Mouse (Mus musculus) myocyte (in vitro differentiated cells): Measurements from ENCODE around the gene Ptpn22. TPM values are rescaled to one million over a fixed set of nuclear protein-coding genes. Genes with fewer than 3 reads are reported as not detected.
A peak's percentile ranks its signal among the peaks of the same experiment; 100 is the strongest.

Experiments used
- H3K27me3 ChIP-seq: one replicate; pipeline ENCODE4 v1.6.1; 2011; ENCODE audit not compliant: control insufficient read depth, insufficient read depth, insufficient read length
- H3K36me3 ChIP-seq: one replicate; pipeline ENCODE4 v1.6.1; 2011; ENCODE audit not compliant: control insufficient read depth, insufficient read depth
- H3K4me2 ChIP-seq: one replicate; pipeline ENCODE4 v1.6.1; 2011; ENCODE audit warnings: low read depth, control low read depth
- H3K4me3 ChIP-seq: one replicate; pipeline ENCODE4 v1.5.1; 2011; ENCODE audit warnings: mild to moderate bottlenecking, control low read depth, moderate library complexity
- H3K79me2 ChIP-seq: one replicate; pipeline ENCODE4 v1.6.1; 2011; ENCODE audit not compliant: control insufficient read depth, insufficient read depth
- H3ac ChIP-seq: one replicate; pipeline ENCODE4 v1.6.1; 2011; ENCODE audit not compliant: control insufficient read depth, insufficient read length
- CEBPB ChIP-seq: IDR thresholded peaks from 2 replicates; pipeline ENCODE4 v1.6.1; 2011; ENCODE audit warnings: mild to moderate bottlenecking, moderate library complexity; ENCODE audit not compliant: poor library complexity, insufficient read depth, severe bottlenecking
- E2F4 ChIP-seq: IDR thresholded peaks from one replicate; pipeline ENCODE4 v1.6.1; 2011; ENCODE audit warnings: mild to moderate bottlenecking, control low read depth, moderate library complexity; ENCODE audit not compliant: insufficient read depth
- MAX ChIP-seq: IDR thresholded peaks from one replicate; pipeline ENCODE4 v1.6.1; 2011; ENCODE audit warnings: low read depth, mild to moderate bottlenecking, control low read depth
- MYOD1 ChIP-seq, 3 experiments: IDR thresholded peaks; one replicate each; pipeline ENCODE4 v1.6.1; 2011; ENCODE audit warnings: control low read depth in 2 of 3, low read depth in 2 of 3, mild to moderate bottlenecking in 2 of 3, moderate library complexity in 1 of 3; ENCODE audit not compliant: insufficient read length in 2 of 3, control insufficient read depth in 1 of 3
- MYOG ChIP-seq, 3 experiments: IDR thresholded peaks; one replicate each; pipeline ENCODE4 v1.6.1; 2011; ENCODE audit warnings: control low read depth in 2 of 3, low read depth in 2 of 3, mild to moderate bottlenecking in 2 of 3; ENCODE audit not compliant: insufficient read length in 2 of 3, control insufficient read depth in 1 of 3, insufficient read depth in 1 of 3
- POLR2A ChIP-seq: IDR thresholded peaks from one replicate; pipeline ENCODE4 v1.6.1; 2011; ENCODE audit warnings: low read depth, mild to moderate bottlenecking, control low read depth, moderate library complexity; ENCODE audit not compliant: insufficient read length
- POLR2AphosphoS2 ChIP-seq: IDR thresholded peaks from one replicate; pipeline ENCODE4 v1.6.1; 2011; ENCODE audit warnings: low read depth, control low read depth; ENCODE audit not compliant: insufficient read length
- REST ChIP-seq: IDR thresholded peaks from one replicate; pipeline ENCODE4 v1.6.1; 2011; ENCODE audit warnings: mild to moderate bottlenecking, control low read depth, moderate library complexity; ENCODE audit not compliant: insufficient read depth, insufficient read length
- SRF ChIP-seq: IDR thresholded peaks from one replicate; pipeline ENCODE4 v1.6.1; 2011; ENCODE audit warnings: low read depth; ENCODE audit not compliant: control insufficient read depth, insufficient read length
- TCF12 ChIP-seq: IDR thresholded peaks from one replicate; pipeline ENCODE4 v1.6.1; 2011; ENCODE audit warnings: mild to moderate bottlenecking, control low read depth; ENCODE audit not compliant: poor library complexity, insufficient read depth, severe bottlenecking
- TCF3 ChIP-seq: IDR thresholded peaks from one replicate; pipeline ENCODE4 v1.6.1; 2011; ENCODE audit warnings: low read depth, control low read depth; ENCODE audit not compliant: insufficient read length
- USF1 ChIP-seq: IDR thresholded peaks from one replicate; pipeline ENCODE4 v1.6.1; 2011; ENCODE audit warnings: low read depth, mild to moderate bottlenecking, control low read depth, moderate library complexity
- polyA plus RNA-seq: library from polyadenylated mRNA; unstranded; fragments of >200 nt; fragmentation: generic; extraction: Trizol; gene quantifications from one replicate; pipeline ENCODE4 v1.2.1, GENCODE M21; 2012; ENCODE audit warnings: missing spikeins

The Ptpn22 gene
- polyA plus RNA-seq, 1 experiment, result 5.3 TPM

DNA sequence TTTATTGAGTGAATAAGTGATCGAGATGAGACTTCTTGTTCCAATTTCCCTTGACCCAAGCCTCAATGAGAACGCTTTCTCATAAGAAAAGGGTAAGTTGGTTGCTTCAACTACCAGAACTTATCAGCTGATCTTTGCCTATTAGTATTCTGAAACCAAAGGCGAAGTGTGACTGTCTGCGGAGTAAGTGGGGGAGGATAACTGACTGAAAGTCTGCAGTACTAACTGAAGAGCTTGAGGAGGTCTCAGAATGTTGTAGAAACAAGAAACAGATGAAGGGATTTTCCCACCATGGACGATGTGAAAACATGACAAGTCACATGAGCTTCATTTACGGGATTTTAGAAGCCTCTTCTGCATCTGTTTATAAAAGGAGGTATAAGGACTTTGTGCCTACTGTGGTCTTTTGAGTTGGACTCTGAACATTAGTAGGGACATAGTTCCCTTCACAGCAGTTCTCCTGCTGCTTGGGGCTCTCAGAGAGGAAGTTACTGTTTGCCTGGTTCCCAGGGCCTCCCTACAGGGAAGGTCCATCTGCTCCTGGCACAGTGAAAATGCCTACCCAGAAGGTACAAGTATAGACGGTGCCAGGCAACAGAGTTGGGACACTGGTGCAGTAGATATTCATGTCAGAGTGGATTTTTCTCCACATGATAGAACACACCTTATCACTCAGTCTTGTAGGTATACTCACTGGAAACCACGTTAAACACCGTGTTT is 8.8 kb upstream of the Ptpn22 start:
- Histone ChIP-seq H3K27me3 (no peaks in the 10 kb centered on the region), H3K79me2 (no peaks in the 10 kb centered on the region)

GRCm38 (mm10) chr3:103851481-103851880 is 8.1 kb upstream of the Ptpn22 start:
- Histone ChIP-seq H3K4me3 (no peak overlapping the region), H3K79me2 (no peaks in the 10 kb centered on the region), H3ac (no peak overlapping the region), H3K27me3 (no peaks in the 10 kb centered on the region), H3K36me3 (no peaks in the 10 kb centered on the region), H3K4me2 (no peak overlapping the region)
- TF ChIP-seq POLR2A (no peak), CEBPB (no peak), TCF3 (no peak), MAX (no peak), USF1 (no peak), POLR2AphosphoS2 (no peak), MYOD1 (IDR thresholded peaks at IDR 0.05; ENCODE audit: control insufficient read depth in 1 of 3, insufficient read length in 2 of 3, low read depth in 2 of 3) (no peak), REST (no peak), MYOG (IDR thresholded peaks at IDR 0.05; ENCODE audit: control insufficient read depth in 1 of 3, insufficient read depth in 1 of 3, insufficient read length in 2 of 3, low read depth in 2 of 3) (no peak), E2F4 (no peak)

More for the DNA sequence above, 8.8 kb upstream of the Ptpn22 start:
- Histone ChIP-seq H3ac (no peak overlapping the region), H3K4me3 (no peak overlapping the region), H3K4me2 (no peak overlapping the region), H3K36me3 (no peaks in the 10 kb centered on the region)
- TF ChIP-seq POLR2AphosphoS2 (no peak), CEBPB (no peak), SRF (no peak), TCF3 (no peak), MAX (no peak), MYOG (IDR thresholded peaks at IDR 0.05; ENCODE audit: control insufficient read depth in 1 of 3, insufficient read depth in 1 of 3, insufficient read length in 2 of 3, low read depth in 2 of 3) (no peak), TCF12 (no peak), USF1 (no peak), POLR2A (no peak), E2F4 (no peak), MYOD1 (IDR thresholded peaks at IDR 0.05; ENCODE audit: control insufficient read depth in 1 of 3, insufficient read length in 2 of 3, low read depth in 2 of 3) (no peak), REST (no peak)

DNA sequence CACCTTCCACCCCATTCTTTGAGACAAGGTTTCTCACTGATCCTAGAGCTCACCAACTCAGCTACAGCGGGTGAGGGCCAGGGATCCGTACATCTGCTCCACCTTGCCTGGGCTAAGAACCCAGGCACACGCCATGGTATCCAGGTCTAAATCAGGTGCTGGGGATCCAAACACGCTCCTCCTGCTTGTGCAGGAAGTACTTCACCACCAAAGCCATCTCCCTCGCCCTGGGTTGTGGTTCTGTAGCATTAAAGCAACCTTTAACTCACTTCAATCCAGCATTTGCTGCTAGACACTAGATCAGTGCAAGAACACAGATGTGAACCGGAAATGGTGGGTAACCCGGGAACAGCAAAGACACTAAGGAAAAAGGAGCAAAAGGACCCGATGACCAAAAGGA is 7.7 kb upstream of the Ptpn22 start:
- H3ac ChIP-seq, result no peak overlapping the region

GRCm38 (mm10) chr3:103852565-103853299 is 6.9 kb upstream of the Ptpn22 start:
- no peak for TF ChIP-seq E2F4
- TF ChIP-seq TCF3, result no peak
- TF ChIP-seq SRF, result no peak
- TF ChIP-seq REST, result no peak
- no peak for TF ChIP-seq POLR2AphosphoS2
- no peak for TF ChIP-seq MAX
- TF ChIP-seq TCF12, result no peak
- TF ChIP-seq POLR2A, result no peak
- no peak for TF ChIP-seq MYOD1 (IDR thresholded peaks at IDR 0.05; ENCODE audit: control insufficient read depth in 1 of 3, insufficient read length in 2 of 3, low read depth in 2 of 3)
- TF ChIP-seq MYOG (IDR thresholded peaks at IDR 0.05; ENCODE audit: control insufficient read depth in 1 of 3, insufficient read depth in 1 of 3, insufficient read length in 2 of 3, low read depth in 2 of 3), result no peak
- no peak for TF ChIP-seq USF1
- no peak for TF ChIP-seq CEBPB
- Histone ChIP-seq H3K4me3 (no peak overlapping the region), H3K4me2 (peak overlapping the region; percentile 42), H3K27me3 (no peaks in the 10 kb centered on the region), H3K36me3 (no peaks in the 10 kb centered on the region), H3ac (no peak overlapping the region), H3K79me2 (no peaks in the 10 kb centered on the region)

More for the DNA sequence above, 7.7 kb upstream of the Ptpn22 start:
- Histone ChIP-seq H3K4me3 (no peak overlapping the region), H3K36me3 (no peaks in the 10 kb centered on the region), H3K27me3 (no peaks in the 10 kb centered on the region), H3K4me2 (no peak overlapping the region), H3K79me2 (no peaks in the 10 kb centered on the region)
- TF ChIP-seq TCF3, result no peak
- no peak for TF ChIP-seq REST
- no peak for TF ChIP-seq TCF12
- no peak for TF ChIP-seq MYOG (IDR thresholded peaks at IDR 0.05; ENCODE audit: control insufficient read depth in 1 of 3, insufficient read depth in 1 of 3, insufficient read length in 2 of 3, low read depth in 2 of 3)
- TF ChIP-seq MAX, result no peak
- TF ChIP-seq USF1, result no peak
- no peak for TF ChIP-seq POLR2A
- no peak for TF ChIP-seq E2F4
- no peak for TF ChIP-seq MYOD1 (IDR thresholded peaks at IDR 0.05; ENCODE audit: control insufficient read depth in 1 of 3, insufficient read length in 2 of 3, low read depth in 2 of 3)
- TF ChIP-seq SRF, result no peak
- no peak for TF ChIP-seq CEBPB
- no peak for TF ChIP-seq POLR2AphosphoS2
